Mouse (Mus musculus): ENCODE measurements around the gene Lrat. TPM values are rescaled to one million over a fixed set of nuclear protein-coding genes. Genes with fewer than 3 reads are reported as not detected.

The Lrat gene
- under 1 TPM; 0.16 to 0.19 TPM for total RNA-seq (2021)

GRCm38 (mm10) chr3:82903613-82904205 is at the start of gene Lrat:
Gene Lrat (minus strand): TSS chr3:82903973.
- peak; percentile 8 for DNase-seq

DNA sequence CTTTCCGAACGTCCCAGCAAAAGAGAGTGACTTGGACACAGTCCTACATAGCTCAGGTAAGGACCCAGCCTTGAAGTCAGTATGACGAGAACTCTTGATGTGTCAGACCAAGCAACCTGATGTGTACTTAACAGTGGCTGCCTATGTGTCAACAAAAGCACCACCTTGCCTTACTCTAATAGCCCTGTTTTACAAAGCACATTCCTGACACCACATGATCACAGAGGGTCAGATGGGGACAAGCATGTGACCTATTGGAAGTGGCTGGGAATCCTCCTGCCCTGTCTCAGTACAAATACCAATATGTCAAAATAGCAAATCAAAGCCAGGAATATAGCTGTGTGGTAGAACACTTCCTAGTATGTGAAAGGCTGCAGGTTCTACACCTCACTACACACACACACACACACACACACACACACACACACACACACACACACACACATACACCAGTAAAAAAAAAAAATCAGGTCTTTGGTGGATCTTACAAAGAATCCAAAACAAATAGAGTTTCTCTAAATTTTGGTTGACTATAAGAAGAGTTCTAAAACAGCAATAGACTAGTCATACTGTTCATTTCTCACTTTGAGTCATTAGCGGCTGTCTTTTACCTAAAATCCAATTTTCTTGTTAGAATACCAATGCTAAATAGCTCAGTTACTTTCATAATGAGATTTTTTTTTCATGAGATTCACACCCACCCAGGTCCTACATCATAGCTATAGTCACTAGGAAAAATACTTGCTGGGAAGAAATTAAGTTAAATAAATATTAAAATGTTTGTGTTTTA is 48.6 kb upstream of the Lrat start:
- no peak for DNase-seq

DNA sequence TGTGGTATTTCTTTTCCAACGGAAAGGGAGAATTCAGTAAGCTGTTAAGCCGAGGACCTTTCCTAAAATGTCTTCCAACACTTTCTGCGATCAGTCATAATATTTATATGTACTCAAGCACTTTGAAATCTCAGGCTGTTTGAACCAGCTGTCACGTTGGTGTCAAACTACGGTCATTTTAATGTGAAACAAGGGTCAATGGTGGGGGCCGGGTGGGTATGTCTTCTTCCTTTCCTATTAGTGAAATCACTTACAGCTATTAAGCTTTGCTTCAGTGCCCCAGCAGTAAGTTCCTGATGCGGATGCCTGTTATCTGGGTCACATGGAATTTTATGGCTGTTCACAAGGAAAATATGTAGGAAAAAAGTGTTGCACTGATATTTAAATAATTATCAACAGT is 46.9 kb upstream of the Lrat start:
- DNase-seq = no peak

- DNase-seq = no peak
Measured at GRCm38 (mm10) chr3:82950208-82950607, 46.4 kb upstream of the Lrat start.

DNA sequence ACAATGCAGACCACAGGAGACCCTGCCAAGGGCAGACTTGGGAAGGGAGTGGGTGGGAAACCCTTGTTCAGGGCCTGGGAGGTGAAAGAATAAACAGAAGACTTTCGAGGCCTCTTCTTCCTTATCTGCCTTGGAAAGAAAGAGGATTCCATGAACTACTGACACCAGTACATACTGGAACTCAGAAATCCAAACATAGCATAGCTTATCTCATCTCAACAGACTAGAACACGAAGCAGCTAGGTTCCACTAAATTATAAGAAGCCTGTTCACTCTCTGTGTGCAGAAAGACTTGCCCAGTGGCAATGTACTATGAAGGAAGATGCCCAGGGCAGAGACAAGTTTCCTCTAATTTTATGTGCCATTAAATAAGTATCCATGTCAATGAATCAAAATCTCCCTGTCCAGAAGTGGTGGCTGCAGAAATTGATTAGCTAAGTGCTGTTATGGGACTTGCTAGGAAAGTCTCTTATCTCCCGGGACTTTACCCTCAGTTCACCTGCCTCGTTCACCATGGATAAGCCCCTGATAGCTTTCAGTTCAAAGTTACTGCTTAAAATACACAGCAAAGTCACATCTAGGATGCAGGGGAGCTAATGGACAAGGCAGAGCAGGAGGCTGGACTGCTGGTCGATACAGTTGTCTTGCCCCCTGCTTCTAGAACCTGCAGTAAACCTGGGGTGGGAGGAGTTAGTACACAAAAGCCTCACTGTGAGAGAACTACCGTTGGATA is 42.8 kb upstream of the Lrat start:
- no peak for DNase-seq

- DNase-seq = no peak
Measured at GRCm38 (mm10) chr3:82927917-82928316, 24.1 kb upstream of the Lrat start.

DNA sequence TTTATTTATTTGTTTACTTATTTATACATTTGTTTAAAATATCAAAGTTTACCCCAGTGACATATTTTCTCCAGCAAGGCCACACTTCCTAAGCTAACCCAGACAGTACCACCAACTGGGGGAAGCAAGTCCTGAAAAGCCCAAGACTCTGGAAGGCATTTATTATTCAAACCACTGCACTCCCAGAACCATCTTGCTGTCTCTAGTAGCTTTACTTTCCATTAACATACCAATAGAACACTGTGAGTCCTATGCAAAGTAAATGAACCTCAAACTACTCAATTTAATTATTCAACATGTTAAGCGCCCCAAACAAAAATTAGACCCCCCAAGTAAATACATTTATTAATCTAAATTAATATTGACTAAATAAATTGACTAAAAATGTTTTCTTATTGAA is 11.9 kb upstream of the Lrat start:
- no peak for DNase-seq

DNA sequence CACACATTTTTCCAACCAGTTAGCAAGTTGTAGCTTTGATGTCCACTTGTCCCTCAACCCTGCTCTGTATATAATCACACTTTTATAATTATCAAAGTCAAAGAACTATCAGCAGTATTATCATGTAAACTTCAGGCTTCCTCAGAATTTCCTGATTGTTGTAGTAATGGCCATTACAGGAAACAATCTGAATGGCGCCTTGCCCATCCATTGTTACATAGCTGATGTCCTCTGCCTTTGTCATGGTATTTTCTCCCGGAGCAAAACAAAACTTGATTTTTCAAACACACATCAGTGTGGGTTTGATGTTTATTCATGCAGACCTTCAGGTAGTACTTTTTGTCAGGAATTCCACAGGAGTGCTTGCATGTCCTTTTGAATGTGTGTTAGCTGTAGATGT is 4.9 kb upstream of the Lrat start:
- DNase-seq = peak; percentile 33

GRCm38 (mm10) chr3:82904211-82904908 is 587 bp upstream of the Lrat start:
- no peak for DNase-seq

GRCm38 (mm10) chr3:82902757-82903612 is 788 bp downstream of the Lrat start:
- DNase-seq = no peak

DNA sequence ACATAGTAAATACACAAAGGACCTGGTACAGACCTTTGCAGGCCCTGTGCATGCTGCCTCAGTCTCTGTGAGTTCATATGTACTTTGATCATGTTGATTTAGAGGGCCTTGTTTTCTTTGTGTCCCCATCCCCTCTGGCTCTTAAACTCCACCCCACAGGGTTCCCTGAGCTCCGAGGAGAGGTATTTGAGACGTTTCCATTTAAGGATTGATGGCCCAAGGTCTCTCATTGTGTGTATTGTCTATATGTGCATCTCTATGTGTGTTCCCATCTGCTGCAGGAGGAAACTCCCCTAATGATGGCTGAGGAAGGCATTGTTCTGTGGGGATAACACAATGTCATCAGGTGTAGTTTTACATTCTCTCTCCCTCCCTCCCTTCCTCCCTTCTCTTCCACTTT is 14.9 kb downstream of the Lrat start:
- no peak for DNase-seq

- DNase-seq = peak; percentile 44
Measured at GRCm38 (mm10) chr3:82877258-82877657, 26.5 kb downstream of the Lrat start.

DNA sequence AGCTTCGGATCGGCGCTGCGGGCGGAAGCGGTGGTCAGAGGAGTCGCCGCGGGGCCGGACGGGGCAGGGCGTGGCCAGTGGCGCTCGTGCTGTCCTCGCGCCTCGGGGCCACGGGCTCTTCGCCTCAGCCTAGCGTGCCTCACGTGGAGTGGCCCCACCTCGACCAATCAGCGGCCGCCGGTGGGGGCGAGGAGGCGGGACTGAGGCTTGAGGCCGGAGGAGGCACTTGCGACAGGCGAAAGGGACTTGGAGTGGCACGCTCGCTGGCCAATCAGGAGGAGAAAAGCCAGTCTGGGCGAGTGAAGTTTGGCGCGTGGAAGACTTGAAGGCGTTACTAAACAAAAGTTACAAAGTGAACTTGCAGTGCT is 27.4 kb downstream of the Lrat start, which contains the start of gene Rbm46:
Gene Rbm46 (minus strand): TSS at position 112 of the 368 bp plus-strand sequence.
- DNase-seq = peak; percentile 88

DNA sequence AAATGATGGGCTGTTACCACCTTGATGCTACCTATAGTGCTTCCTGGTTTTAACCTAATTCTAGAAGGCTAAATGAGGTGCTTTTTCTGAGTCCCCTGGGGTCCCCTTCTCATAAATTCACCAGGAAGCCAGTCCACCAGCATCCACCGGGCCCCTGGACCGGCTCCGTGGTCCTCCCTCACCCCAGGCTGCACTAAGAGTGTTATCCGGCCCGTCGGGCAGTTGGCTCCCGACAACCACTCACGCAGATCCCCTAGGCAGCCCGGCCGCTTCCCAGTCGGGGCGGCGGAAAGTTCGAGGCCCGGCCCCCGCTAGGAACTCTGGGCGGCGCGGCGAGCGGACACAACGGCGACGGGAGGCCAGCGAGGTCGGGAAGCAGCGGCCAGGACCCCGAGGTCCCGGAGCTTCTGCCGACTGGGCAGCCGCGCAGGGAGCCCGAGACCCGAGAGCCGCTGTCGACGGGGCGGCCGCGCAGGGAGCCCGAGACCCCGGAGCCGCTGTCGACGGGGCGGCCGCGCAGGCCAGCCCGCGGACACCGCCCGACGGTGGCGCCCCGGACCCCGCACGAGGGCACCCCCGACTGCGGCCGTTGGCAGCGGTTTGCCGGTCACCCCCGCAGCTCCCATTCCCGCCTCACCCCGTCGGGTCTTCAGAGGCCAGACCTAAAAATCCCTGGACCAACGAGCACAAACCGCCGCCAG is 28.0 kb downstream of the Lrat start:
- DNase-seq = peak; percentile 15

- DNase-seq = peak; percentile 44
Measured at GRCm38 (mm10) chr3:82857414-82858077, 46.2 kb downstream of the Lrat start.

Other genes starting within 250 kb of the Lrat start
- 1 to 10 TPM in 1 of 2 experiments, under 1 TPM in 1; 0.64 to 1.6 TPM for gene Rbm46, start 27.5 kb downstream of the Lrat start, total RNA-seq (2021)
- under 1 TPM; 0.16 to 0.36 TPM for gene Fgg, start 103.8 kb upstream of the Lrat start, total RNA-seq (2021)
- under 1 TPM; 0.11 to 0.21 TPM for gene Fga, start 122.1 kb upstream of the Lrat start, total RNA-seq (2021)
- under 1 TPM in 1 of 2 experiments, not detected in 1; 0.12 TPM for gene Fgb, start 145.9 kb upstream of the Lrat start, total RNA-seq (2021)
- 10 to 100 TPM; 34.9 to 37.4 TPM for gene Plrg1, start 151.5 kb upstream of the Lrat start, total RNA-seq (2021)
- gene Dchs2, start 224.0 kb upstream of the Lrat start, total RNA-seq (2021) = 1 to 10 TPM; 1.2 to 1.3 TPM

Data from heart, postnatal 4 days (tissue).